ENCODE assay signal across 29 mouse cellular contexts in genomic region chr19:38673936-38674335, GRCm38 (mm10).
"Had no signal": no experiment of that assay in that cellular context is flagged by ENCODE, and none has a peak within 500 bp of the region (broad histone marks: within the 10 kb centered on the region; RNA-seq: fewer than 3 reads in every experiment).

No protein-coding gene starts in this region.

- H3K9me3 ChIP-seq: heart, embryonic 13.5 days; heart, embryonic 15.5 days; hindbrain, embryonic 10.5 days; hindbrain, embryonic 12.5 days; intestine, embryonic 15.5 days; kidney, embryonic 15.5 days; limb, embryonic 13.5 days; limb, embryonic 15.5 days; liver, embryonic 13.5 days had no signal

- H3K4me2 ChIP-seq: heart, embryonic 11.5 days; heart, embryonic 13.5 days; heart, embryonic 15.5 days; hindbrain, embryonic 12.5 days; hindbrain, embryonic 14.5 days; intestine, embryonic 15.5 days; kidney, embryonic 15.5 days; limb, embryonic 13.5 days; limb, embryonic 15.5 days; liver, embryonic 11.5 days; liver, embryonic 13.5 days had no signal

- DNase-seq: gastrocnemius, adult 2 months; gastrocnemius, postnatal 10 days; gastrocnemius, postnatal 25 days; heart, adult 2 months; heart, postnatal 14 days; heart, postnatal 4 days; kidney, adult 11 months; kidney, adult 2 months; kidney, adult 9 months; kidney, postnatal 14 days; kidney, postnatal 36 days; layer of hippocampus, adult 9-11 months; layer of hippocampus, postnatal 36 days; left cerebral cortex, postnatal 4 days; liver, embryonic 13.5 days had no signal

- H3K4me1 ChIP-seq: heart, embryonic 13.5 days; heart, embryonic 15.5 days; hindbrain, embryonic 10.5 days; hindbrain, embryonic 12.5 days; intestine, embryonic 15.5 days; kidney, embryonic 15.5 days; limb, embryonic 13.5 days; limb, embryonic 15.5 days; liver, embryonic 13.5 days had no signal

- H3K27ac ChIP-seq: gastrocnemius, adult 2 months; heart, adult 2 months; heart, embryonic 13.5 days; heart, embryonic 15.5 days; hindbrain, embryonic 10.5 days; hindbrain, embryonic 12.5 days; hindbrain, embryonic 14.5 days; intestine, embryonic 15.5 days; kidney, embryonic 15.5 days; kidney, postnatal 0 days; limb, embryonic 13.5 days; limb, embryonic 15.5 days; liver, embryonic 13.5 days had no signal

- H3K27me3 ChIP-seq: heart, embryonic 13.5 days; heart, embryonic 15.5 days; hindbrain, embryonic 12.5 days; intestine, embryonic 15.5 days; kidney, embryonic 15.5 days; limb, embryonic 13.5 days; limb, embryonic 15.5 days; liver, embryonic 13.5 days had no signal

- ATAC-seq: hindbrain, embryonic 16.5 days; inflammation-experienced regulatory T-cells, adult 6 months; intestine, embryonic 15.5 days had no signal

- H3K4me3 ChIP-seq: gastrocnemius, adult 2 months; heart, adult 2 months; heart, embryonic 13.5 days; heart, embryonic 15.5 days; hindbrain, embryonic 10.5 days; hindbrain, embryonic 12.5 days; intestine, embryonic 15.5 days; kidney, embryonic 15.5 days; limb, embryonic 13.5 days; limb, embryonic 15.5 days; liver, embryonic 13.5 days had no signal

- H3K9ac ChIP-seq: heart, embryonic 13.5 days; heart, embryonic 15.5 days; hindbrain, embryonic 12.5 days; hindbrain, embryonic 14.5 days; intestine, embryonic 15.5 days; kidney, embryonic 15.5 days; limb, embryonic 13.5 days; limb, embryonic 15.5 days; liver, embryonic 13.5 days had no signal

- H3K36me3 ChIP-seq: heart, embryonic 13.5 days; heart, embryonic 15.5 days; hindbrain, embryonic 10.5 days; hindbrain, embryonic 12.5 days; intestine, embryonic 15.5 days; kidney, embryonic 15.5 days; limb, embryonic 13.5 days; limb, embryonic 15.5 days; liver, embryonic 13.5 days had no signal
